Mouse (Mus musculus) limb, embryonic 11.5 days (tissue): ENCODE measurements around the gene Mvb12a. TPM values are rescaled to one million over a fixed set of nuclear protein-coding genes. Genes with fewer than 3 reads are reported as not detected.

Source experiments
- ATAC-seq: fragments of 200-750 bp; cut with Nextera tagmentation; 2 replicates; pipeline ENCODE4 v1.8.0; 2017; ENCODE audit warnings: low read depth; ENCODE audit not compliant: insufficient number of reproducible peaks, low FRiP score, low TSS enrichment
- DNase-seq: peaks from one replicate; pipeline ENCODE4 v3.0.0-alpha.2; 2015; ENCODE audit warnings: low spot score
- H3K27ac ChIP-seq: fragments of 300-500 bp; sonication (generic); replicated peaks from 2 replicates; pipeline ENCODE4 v1.5.1; 2014; ENCODE audit warnings: low read depth, mild to moderate bottlenecking, low read length
- H3K27me3 ChIP-seq: fragments of 300-500 bp; sonication (generic); 2 replicates; pipeline ENCODE4 v1.6.1; 2014; ENCODE audit warnings: mild to moderate bottlenecking, low read length, mixed read lengths; ENCODE audit not compliant: control insufficient read depth, insufficient read depth
- H3K36me3 ChIP-seq: fragments of 300-500 bp; sonication (generic); 2 replicates; pipeline ENCODE4 v1.6.1; 2014; ENCODE audit warnings: mild to moderate bottlenecking, low read length, moderate library complexity, mixed read lengths; ENCODE audit not compliant: control insufficient read depth, insufficient read depth
- H3K4me1 ChIP-seq: fragments of 300-500 bp; sonication (generic); 2 replicates; pipeline ENCODE4 v1.6.1; 2014; ENCODE audit warnings: low read length, mixed read lengths; ENCODE audit not compliant: control insufficient read depth, insufficient read depth
- H3K4me2 ChIP-seq: fragments of 300-500 bp; sonication (generic); 2 replicates; pipeline ENCODE4 v1.6.1; 2014; ENCODE audit warnings: low read depth, mild to moderate bottlenecking, moderate library complexity; ENCODE audit not compliant: severe bottlenecking
- H3K4me3 ChIP-seq: fragments of 300-500 bp; sonication (generic); 2 replicates; pipeline ENCODE4 v1.5.1; 2014; ENCODE audit warnings: low read depth, low read length
- H3K9ac ChIP-seq: fragments of 300-500 bp; sonication (generic); 2 replicates; pipeline ENCODE4 v1.6.1; 2014; ENCODE audit warnings: mild to moderate bottlenecking, low read length
- H3K9me3 ChIP-seq: fragments of 300-500 bp; sonication (generic); 2 replicates; pipeline ENCODE4 v1.6.1; 2016; ENCODE audit warnings: low read length; ENCODE audit not compliant: control insufficient read depth
- WGBS: fragments of 180-500 bp; shearing (Covaris S2); extraction: QIAGEN DNeasy Blood & Tissue Kit; methylation state at CpG from one replicate; pipeline ENCODE4 v1.1.7; 2014; 5-methylcytosine and 5-hydroxymethylcytosine counted together
- polyA plus RNA-seq: library from polyadenylated mRNA; unstranded; fragments of >200 nt; fragmentation: Nextera tagmentation; extraction: Ambion mirVana; gene quantifications from 2 replicates; pipeline ENCODE4 v1.2.1, GENCODE M21; 2014

Mvb12a gene
- polyA plus RNA-seq, 1 experiment from 2014 or later: 74.2 TPM

- Histone ChIP-seq H3K9me3 (peaks cover 4% of the 10 kb centered on the region; the same call in 1 of the 2 replicates), H3K4me1 (0 out of 2 replicates have a peak, but pooled peaks cover 7% of the 10 kb centered on the region), H3K9ac (peak overlapping the region; percentile 30; the same call in 1 of the 2 replicates), H3K4me3 (0 out of 2 replicates have a peak overlapping the region, but pooled peaks have one; percentile 8), H3K27me3 (peaks cover 55% of the 10 kb centered on the region), H3K4me2 (peak overlapping the region; percentile 33; the same call in 1 of the 2 replicates), H3K27ac (no peak overlapping the region), H3K36me3 (no peaks in the 10 kb centered on the region)
- DNase-seq (peak; percentile 79), ATAC-seq (no peak)
- WGBS: 2% methylated on average over 32 of the region's 33 CpGs
Observed at GRCm38 (mm10) chr8:71562751-71563150, 20.0 kb downstream of the Mvb12a start.

DNA sequence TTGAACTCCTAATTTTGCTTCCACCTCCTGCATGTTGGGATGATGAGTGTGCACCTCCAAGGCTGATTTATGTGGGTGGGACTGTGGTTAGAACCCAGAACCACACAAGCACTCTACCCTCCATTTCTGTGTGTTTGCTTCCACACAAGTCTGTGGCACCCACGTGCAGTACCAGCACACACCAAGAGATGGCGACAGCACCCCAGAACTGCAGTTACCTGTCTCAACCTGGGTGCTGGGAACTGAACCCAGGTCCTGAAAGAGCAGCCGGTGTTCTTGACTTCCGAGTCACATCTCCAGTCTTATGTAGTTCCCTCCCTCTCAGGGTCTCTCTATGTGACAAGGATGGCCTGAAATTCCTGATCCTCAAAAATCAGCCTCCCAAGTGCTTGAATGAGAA lies 21.3 kb downstream of the Mvb12a start:
- no peak for ATAC-seq
- H3K4me2 ChIP-seq: no peak overlapping the region
- H3K27ac ChIP-seq: no peak overlapping the region
- no peak overlapping the region for H3K4me3 ChIP-seq
- H3K4me1 ChIP-seq: peaks cover 4% of the 10 kb centered on the region; the same call in 1 of the 2 replicates
- H3K9ac ChIP-seq: no peak overlapping the region
- 97% methylated on average over 4 of the region's 4 CpGs for WGBS
- peaks cover 4% of the 10 kb centered on the region; the same call in 1 of the 2 replicates for H3K9me3 ChIP-seq
- H3K36me3 ChIP-seq: no peaks in the 10 kb centered on the region
- DNase-seq: no peak
- H3K27me3 ChIP-seq: peaks cover 51% of the 10 kb centered on the region

GRCm38 (mm10) chr8:71566501-71566900 lies 23.8 kb downstream of the Mvb12a start, which contains the start of gene Nxnl1:
Gene Nxnl1 (minus strand): TSS chr8:71566601.
- no peak within 1 kb of the TSS for H3K4me3 ChIP-seq
- H3K27me3 ChIP-seq: peaks cover 31% of the 10 kb centered on the region
- 60% methylated on average over 3 of the region's 3 CpGs for WGBS

DNA sequence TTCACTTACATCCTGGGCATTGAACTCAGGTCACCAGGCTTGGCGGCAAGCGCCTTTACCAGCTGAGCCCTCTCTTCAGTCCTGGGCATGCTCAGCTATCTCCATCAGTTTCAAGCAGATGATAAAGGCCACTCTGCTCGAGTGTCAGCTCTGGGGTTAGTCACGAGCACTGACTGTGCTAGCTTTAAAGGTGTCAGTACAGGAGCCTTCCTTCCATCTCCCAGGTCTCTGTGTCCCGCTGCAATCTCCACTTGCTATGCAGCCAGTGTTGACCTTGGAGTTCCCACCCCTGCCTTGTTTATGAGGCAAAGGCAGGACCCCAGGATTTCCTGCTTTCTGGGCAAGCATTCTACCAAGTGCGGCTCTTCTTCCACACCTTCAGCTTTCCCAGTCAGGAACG lies 24.9 kb downstream of the Mvb12a start:
- Histone ChIP-seq H3K36me3 (no peaks in the 10 kb centered on the region), H3K4me2 (no peak overlapping the region), H3K4me1 (peaks cover 8% of the 10 kb centered on the region; the same call in 1 of the 2 replicates), H3K9me3 (peaks cover 4% of the 10 kb centered on the region; the same call in 1 of the 2 replicates), H3K27me3 (peaks cover 23% of the 10 kb centered on the region), H3K27ac (no peak overlapping the region), H3K9ac (no peak overlapping the region), H3K4me3 (no peak overlapping the region)
- no peak for ATAC-seq
- 67% methylated on average over 7 of the region's 7 CpGs for WGBS
- no peak for DNase-seq

More at GRCm38 (mm10) chr8:71566501-71566900, 23.8 kb downstream of the Mvb12a start, which contains the start of gene Nxnl1:
- ATAC-seq: no peak
- Histone ChIP-seq H3K36me3 (no peaks in the 10 kb centered on the region), H3K4me2 (no peak within 1 kb of the TSS), H3K9ac (no peak within 1 kb of the TSS), H3K27ac (no peak within 1 kb of the TSS), H3K4me1 (peaks cover 8% of the 10 kb centered on the region; the same call in 1 of the 2 replicates), H3K9me3 (peaks cover 4% of the 10 kb centered on the region; the same call in 1 of the 2 replicates)
- no peak for DNase-seq

DNA sequence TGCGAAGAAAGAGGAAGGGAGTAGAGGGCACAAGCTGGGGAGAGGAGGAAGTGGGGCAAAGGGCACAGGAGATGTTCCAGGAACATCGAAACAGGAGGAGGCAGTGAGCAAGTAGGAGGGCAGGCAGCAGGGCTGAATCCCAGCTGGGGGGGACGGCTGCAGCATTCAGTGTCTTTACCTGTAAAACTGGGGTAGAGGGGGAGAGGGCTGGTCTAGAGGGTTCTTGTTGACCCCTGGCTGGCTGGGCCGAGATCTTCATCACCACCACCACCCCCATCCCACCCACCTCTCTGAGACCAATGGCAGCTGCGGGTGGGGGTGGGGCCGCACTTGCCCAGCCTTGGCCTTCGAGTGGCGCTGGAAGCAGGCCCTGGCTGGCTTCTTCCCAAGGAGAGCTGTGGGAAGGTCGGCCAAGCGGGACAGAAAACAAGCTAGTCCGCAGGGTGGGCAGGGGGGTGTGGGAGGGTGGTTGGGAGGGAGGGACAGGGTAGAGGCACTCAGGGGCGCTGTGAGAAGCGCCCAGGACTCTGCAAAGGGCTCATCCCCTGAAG lies 25.7 kb downstream of the Mvb12a start, which contains the start of gene Slc27a1:
TSS of gene Slc27a1 (plus strand) at position 496 of the 551 bp plus-strand sequence.
- Histone ChIP-seq H3K9me3 (peaks cover 4% of the 10 kb centered on the region; the same call in 1 of the 2 replicates), H3K4me3 (peak within 1 kb of the TSS; percentile 65), H3K36me3 (no peaks in the 10 kb centered on the region), H3K27me3 (peaks cover 14% of the 10 kb centered on the region; the same call in 1 of the 2 replicates), H3K4me1 (peaks cover 8% of the 10 kb centered on the region; the same call in 1 of the 2 replicates), H3K4me2 (peak within 1 kb of the TSS; percentile 86), H3K9ac (peak within 1 kb of the TSS; percentile 48; the same call in 1 of the 2 replicates), H3K27ac (peak within 1 kb of the TSS; percentile 50; the same call in 1 of the 2 replicates)
- DNase-seq (no peak), ATAC-seq (no peak)
- 7% methylated on average over 13 of the region's 13 CpGs for WGBS

GRCm38 (mm10) chr8:71568941-71569340 lies 26.2 kb downstream of the Mvb12a start:
- Histone ChIP-seq H3K27ac (no peak overlapping the region), H3K36me3 (no peaks in the 10 kb centered on the region), H3K4me3 (peak overlapping the region; percentile 65), H3K4me1 (peaks cover 8% of the 10 kb centered on the region; the same call in 1 of the 2 replicates), H3K27me3 (peaks cover 12% of the 10 kb centered on the region; the same call in 1 of the 2 replicates), H3K9me3 (peaks cover 4% of the 10 kb centered on the region; the same call in 1 of the 2 replicates), H3K4me2 (peak overlapping the region; percentile 86), H3K9ac (no peak overlapping the region; the same call in 1 of the 2 replicates)
- DNase-seq: no peak
- WGBS: 14% methylated on average over 6 of the region's 6 CpGs
- no peak for ATAC-seq

GRCm38 (mm10) chr8:71569366-71570290 lies 26.9 kb downstream of the Mvb12a start:
- Histone ChIP-seq H3K27ac (peak overlapping the region; percentile 50; the same call in 1 of the 2 replicates), H3K4me1 (peaks cover 8% of the 10 kb centered on the region; the same call in 1 of the 2 replicates), H3K4me3 (peak overlapping the region; percentile 65), H3K9me3 (no peaks in the 10 kb centered on the region), H3K36me3 (no peaks in the 10 kb centered on the region), H3K27me3 (peaks cover 12% of the 10 kb centered on the region; the same call in 1 of the 2 replicates), H3K9ac (peak overlapping the region; percentile 48; the same call in 1 of the 2 replicates), H3K4me2 (peak overlapping the region; percentile 86)
- under 1% methylated on average over 51 of the region's 51 CpGs for WGBS
- peak; percentile 69 for ATAC-seq
- DNase-seq: peak; percentile 90
